In the genomic region with DNA sequence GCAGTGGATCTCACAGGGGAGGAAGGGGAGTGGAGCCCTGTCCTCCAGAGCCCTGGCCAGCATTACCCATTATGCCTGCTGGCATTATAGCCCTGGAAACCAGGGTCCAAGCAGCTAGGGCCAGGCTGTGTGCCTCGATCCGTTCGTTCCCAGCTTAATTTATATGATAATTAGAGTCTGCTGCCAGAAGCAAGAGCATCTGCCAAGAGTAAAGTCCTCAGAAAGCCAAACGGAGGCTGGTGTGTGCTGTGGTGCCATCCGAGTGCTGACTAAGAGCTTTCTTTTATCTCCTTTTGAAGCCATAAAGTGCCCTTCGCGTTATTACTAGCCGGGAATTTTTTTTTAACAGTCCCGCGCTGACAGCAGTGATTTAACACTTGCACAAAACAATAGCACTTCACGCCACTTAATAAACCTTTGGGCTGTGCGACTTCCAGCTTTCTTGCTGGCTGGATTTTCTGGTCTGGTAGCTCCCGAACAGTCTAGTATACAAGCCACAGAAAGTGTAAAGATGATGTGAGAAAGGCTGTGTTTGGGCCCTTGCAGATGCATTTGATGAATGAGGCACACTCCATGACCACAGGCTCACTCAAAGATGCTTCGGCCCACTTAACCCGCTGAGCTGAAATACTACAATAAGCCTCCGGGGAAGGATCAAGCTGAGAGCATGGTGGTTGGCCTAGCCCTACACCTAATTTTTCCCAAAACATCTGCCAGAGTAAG, we compare ENCODE assay signal across 8 mouse cellular contexts. TPM values are rescaled to one million over a fixed set of nuclear protein-coding genes. Genes with fewer than 3 reads are reported as not detected.
DNase-seq lines count a peak whose midpoint lies in the region; ATAC-seq lines count a peak whose summit lies in the region.

No protein-coding gene starts in this region.

- peak overlapping the region; percentile 33 for H3K4me2 ChIP-seq in heart, embryonic 11.5 days
- H3K4me2 ChIP-seq in forebrain, embryonic 14.5 days (ENCODE audit: low read length), result peak overlapping the region; percentile 40

- 20% methylated on average over 16 of the region's 16 CpGs for whole genome bisulfite sequencing in heart, embryonic 11.5 days (ENCODE audit: insufficient replicate concordance)
- WGBS in forebrain, embryonic 14.5 days, result 3% methylated on average over 16 of the region's 16 CpGs

- H3K9ac ChIP-seq in heart, embryonic 11.5 days (ENCODE audit: low read depth, low read length), result no peak overlapping the region
- H3K9ac ChIP-seq in forebrain, embryonic 14.5 days (ENCODE audit: low read length), result no peak overlapping the region

- H3K36me3 ChIP-seq in heart, embryonic 11.5 days (ENCODE audit: control insufficient read depth, insufficient read depth, low read length), result no peaks in the 10 kb centered on the region
- no peaks in the 10 kb centered on the region for H3K36me3 ChIP-seq in forebrain, embryonic 14.5 days (ENCODE audit: control insufficient read depth, insufficient read depth, low read length)

- H3K27me3 ChIP-seq in heart, embryonic 11.5 days (ENCODE audit: control insufficient read depth, insufficient read depth, low read length), result peaks cover 7% of the 10 kb centered on the region
- no peaks in the 10 kb centered on the region for H3K27me3 ChIP-seq in forebrain, embryonic 14.5 days (replicated peaks; ENCODE audit: control insufficient read depth, insufficient read depth, low read length)

- intact Hi-C loops in left cerebral cortex, postnatal 14 days (cut with DNase I), result no loop called here

- H3K27ac ChIP-seq in heart, embryonic 11.5 days (ENCODE audit: low read depth, low read length), result no peak overlapping the region
- H3K27ac ChIP-seq in forebrain, embryonic 14.5 days (ENCODE audit: low read depth, low read length), result peak overlapping the region; percentile 89

- H3K9me3 ChIP-seq in heart, embryonic 11.5 days (replicated peaks; ENCODE audit: control insufficient read depth, low read length), result no peaks in the 10 kb centered on the region
- H3K9me3 ChIP-seq in forebrain, embryonic 14.5 days (replicated peaks; ENCODE audit: control insufficient read depth, low read length), result no peaks in the 10 kb centered on the region

- H3K4me3 ChIP-seq in heart, embryonic 11.5 days (ENCODE audit: low read depth, low read length), result no peak overlapping the region
- peak overlapping the region; percentile 3; the same call in 1 of the 2 replicates for H3K4me3 ChIP-seq in forebrain, embryonic 14.5 days (ENCODE audit: low read depth, low read length)

- ATAC-seq in heart, embryonic 11.5 days (replicated peaks; ENCODE audit: insufficient number of reproducible peaks, low FRiP score, low TSS enrichment), result no peak
- peak; percentile 85 for ATAC-seq in forebrain, embryonic 14.5 days
- no peak for ATAC-seq in inflammation-experienced regulatory T-cells, adult 6 months

- H3K4me1 ChIP-seq in heart, embryonic 11.5 days (ENCODE audit: control insufficient read depth, insufficient read depth, low read length), result peaks cover 8% of the 10 kb centered on the region; the same call in 1 of the 2 replicates
- H3K4me1 ChIP-seq in forebrain, embryonic 14.5 days (ENCODE audit: control insufficient read depth, insufficient read depth, low read length), result peaks cover 42% of the 10 kb centered on the region

- DNase-seq in heart, adult 8-10 months (ENCODE audit: low spot score), result no peak
- DNase-seq in forebrain, embryonic 14.5 days (ENCODE audit: low spot score), result peak; percentile 95
- DNase-seq in kidney, adult 8-10 months, result peak; percentile 24 to 58
- DNase-seq in left cerebral cortex, postnatal 14 days (ENCODE audit: low spot score in 2 of 2), result peak; percentile 41 to 48
- DNase-seq in retina, postnatal 1 day, result peak; percentile 65
- DNase-seq in adrenal gland, postnatal 14 days, result no peak

RNA-seq across cellular contexts. Expression of a gene that starts 52.9 kb away (rescaled TPM):
- 0.14 and 0.34 TPM in 2 replicates for polyA plus RNA-seq in heart, embryonic 11.5 days (2014; fragmentation: Nextera tagmentation; extraction: Ambion mirVana)
- total RNA-seq in heart, adult 8-10 months (2022), result not detected
- 4.2 and 4.3 TPM in 2 replicates for polyA plus RNA-seq in forebrain, embryonic 14.5 days (2014; fragmentation: Nextera tagmentation; extraction: Ambion mirVana)
- total RNA-seq in left cerebral cortex, postnatal 14 days (2021), result under 1 TPM; 0.66 to 0.77 TPM
- 0.34 and 0.52 TPM in 2 replicates for total RNA-seq in adrenal gland, postnatal 14 days (2021)
- polyA plus RNA-seq in inflammation-experienced regulatory T-cells, adult 6 months (2017; shearing (Covaris generic)), result not detected

Comparison
In these comparisons a context has a peak if more than half of its experiments do, and no peak if none do; other contexts are left out.
1. DNase-seq: peak in forebrain, embryonic 14.5 days (single experiment), kidney, adult 8-10 months (2 of 2), left cerebral cortex, postnatal 14 days (2 of 2) and retina, postnatal 1 day (single experiment); none in heart, adult 8-10 months (single experiment) and adrenal gland, postnatal 14 days (single experiment).